Mouse (Mus musculus) cerebellum, adult 2 months (tissue): ENCODE measurements around the gene Rgs3. TPM values are rescaled to one million over a fixed set of nuclear protein-coding genes. Genes with fewer than 3 reads are reported as not detected.

ENCODE experiments used
- DNase-seq, 2 experiments: peaks; one replicate each; pipeline ENCODE4 v3.0.0; 2021
- H3K27ac ChIP-seq: fragments of 200-500 bp; 2 replicates; pipeline ENCODE4 v1.5.1; 2012; ENCODE audit warnings: low read length, control low read depth, inconsistent platforms; ENCODE audit not compliant: insufficient read depth
- H3K27me3 ChIP-seq: fragments of 200-500 bp; 2 replicates; pipeline ENCODE4 v1.6.1; 2012; ENCODE audit warnings: inconsistent platforms, mild to moderate bottlenecking, low read length, moderate library complexity; ENCODE audit not compliant: control insufficient read depth, insufficient read depth
- H3K4me1 ChIP-seq: fragments of 200-500 bp; 2 replicates; pipeline ENCODE4 v1.6.1; 2011; ENCODE audit warnings: low read length; ENCODE audit not compliant: control insufficient read depth, insufficient read depth
- H3K4me3 ChIP-seq: fragments of 200-500 bp; replicated peaks from 2 replicates; pipeline ENCODE3; 2011; ENCODE audit warnings: mild to moderate bottlenecking, low read depth, low read length, control low read depth; ENCODE audit not compliant: insufficient read depth
- CTCF ChIP-seq: fragments of 200-500 bp; IDR thresholded peaks from 2 replicates; pipeline ENCODE4 v1.5.1; 2011; ENCODE audit warnings: low read depth, mild to moderate bottlenecking, control low read depth, low read length, moderate library complexity, borderline replicate concordance; ENCODE audit not compliant: insufficient read depth
- POLR2A ChIP-seq: fragments of 200-500 bp; IDR thresholded peaks from 2 replicates; pipeline ENCODE4 v1.6.1; 2011; ENCODE audit warnings: low read length, control low read depth, borderline replicate concordance; ENCODE audit not compliant: insufficient read depth
- WGBS: fragments of 180-500 bp; shearing (Covaris S2); methylation state at CpG from one replicate; pipeline ENCODE4 v1.1.7; 2018; 5-methylcytosine and 5-hydroxymethylcytosine counted together
- polyA plus RNA-seq: library from polyadenylated mRNA; depleted of rRNA; stranded (reverse); fragments of >200 nt; gene quantifications from 2 replicates; pipeline ENCODE4 v1.2.3, GENCODE M21; 2012

Rgs3 gene
- polyA plus RNA-seq, 1 experiment: 92.7 TPM

- peak; percentile 64 to 81 for DNase-seq
- Histone ChIP-seq H3K27ac (peak overlapping the region; percentile 20; the same call in 1 of the 2 replicates), H3K4me3 (no peak overlapping the region), H3K4me1 (peaks cover 6% of the 10 kb centered on the region), H3K27me3 (no peaks in the 10 kb centered on the region)
- 44% methylated on average over 4 of the region's 4 CpGs for WGBS
- no peak for TF ChIP-seq POLR2A
- TF ChIP-seq CTCF: no peak
These were observed 78.4 kb downstream of the Rgs3 start for GRCm38 (mm10) chr4:62637856-62638604.

GRCm38 (mm10) chr4:62640496-62641229 is 81.0 kb downstream of the Rgs3 start:
- Histone ChIP-seq H3K4me1 (peaks cover 16% of the 10 kb centered on the region), H3K27me3 (no peaks in the 10 kb centered on the region), H3K27ac (no peak overlapping the region; the same call in 1 of the 2 replicates), H3K4me3 (no peak overlapping the region)
- 84% methylated on average over 15 of the region's 15 CpGs for WGBS
- TF ChIP-seq CTCF (no peak), POLR2A (no peak)
- DNase-seq: no peak

- Histone ChIP-seq H3K27me3 (no peaks in the 10 kb centered on the region), H3K4me3 (no peak overlapping the region), H3K4me1 (peaks cover 16% of the 10 kb centered on the region), H3K27ac (no peak overlapping the region)
- TF ChIP-seq CTCF (no peak), POLR2A (no peak)
- no peak for DNase-seq
- WGBS: 88% methylated on average over 11 of the region's 11 CpGs
These were observed 81.6 kb downstream of the Rgs3 start for GRCm38 (mm10) chr4:62641230-62641589.

GRCm38 (mm10) chr4:62641656-62642055 is 82.0 kb downstream of the Rgs3 start:
- no peak for DNase-seq
- Histone ChIP-seq H3K4me1 (peaks cover 16% of the 10 kb centered on the region), H3K27me3 (no peaks in the 10 kb centered on the region), H3K27ac (no peak overlapping the region), H3K4me3 (no peak overlapping the region)
- 69% methylated on average over 3 of the region's 3 CpGs for WGBS
- TF ChIP-seq CTCF (no peak), POLR2A (no peak)

GRCm38 (mm10) chr4:62643401-62643800 is 83.8 kb downstream of the Rgs3 start:
- H3K4me1 ChIP-seq: peaks cover 12% of the 10 kb centered on the region
- H3K27ac ChIP-seq: no peak overlapping the region
- DNase-seq: no peak
- no peaks in the 10 kb centered on the region for H3K27me3 ChIP-seq
- TF ChIP-seq CTCF (no peak), POLR2A (no peak)
- H3K4me3 ChIP-seq: no peak overlapping the region
- 76% methylated on average over 8 of the region's 8 CpGs for WGBS

GRCm38 (mm10) chr4:62644031-62644793 is 84.6 kb downstream of the Rgs3 start:
- WGBS: 44% methylated on average over 11 of the region's 11 CpGs
- Histone ChIP-seq H3K4me3 (no peak overlapping the region), H3K4me1 (peaks cover 12% of the 10 kb centered on the region), H3K27me3 (no peaks in the 10 kb centered on the region), H3K27ac (no peak overlapping the region)
- TF ChIP-seq CTCF: no peak
- TF ChIP-seq POLR2A: no peak
- peak in 1 of 2 experiments; percentile 54 for DNase-seq

- DNase-seq: no peak
- TF ChIP-seq CTCF (no peak), POLR2A (no peak)
- H3K27me3 ChIP-seq: no peaks in the 10 kb centered on the region
- WGBS: 77% methylated on average over 9 of the region's 9 CpGs
- no peak overlapping the region for H3K27ac ChIP-seq
- peaks cover 32% of the 10 kb centered on the region for H3K4me1 ChIP-seq
- no peak overlapping the region for H3K4me3 ChIP-seq
These were observed 87.1 kb downstream of the Rgs3 start for GRCm38 (mm10) chr4:62646556-62647248.
